Mouse (Mus musculus) forebrain, embryonic 14.5 days (tissue): ENCODE measurements around the gene Cd44. TPM values are rescaled to one million over a fixed set of nuclear protein-coding genes. Genes with fewer than 3 reads are reported as not detected.

Experiments used
- ATAC-seq: fragments of 200-750 bp; cut with Nextera tagmentation; 2 replicates; pipeline ENCODE4 v1.8.0; 2017; ENCODE audit warnings: mild to moderate bottlenecking, moderate library complexity
- DNase-seq: peaks from one replicate; pipeline ENCODE4 v3.0.0-alpha.2; 2015; ENCODE audit warnings: low spot score
- H3K27ac ChIP-seq: fragments of 300-500 bp; sonication (generic); 2 replicates; pipeline ENCODE4 v1.5.1; 2014; ENCODE audit warnings: low read depth, mild to moderate bottlenecking, control low read depth, low read length, moderate library complexity
- H3K27me3 ChIP-seq: fragments of 300-500 bp; sonication (generic); replicated peaks from 2 replicates; pipeline ENCODE4 v1.6.1; 2014; ENCODE audit warnings: low read length, control low read depth, mixed read lengths; ENCODE audit not compliant: control insufficient read depth, insufficient read depth
- H3K36me3 ChIP-seq: fragments of 300-500 bp; sonication (generic); 2 replicates; pipeline ENCODE4 v1.6.1; 2014; ENCODE audit warnings: low read length, control low read depth; ENCODE audit not compliant: control insufficient read depth, insufficient read depth
- H3K4me1 ChIP-seq: fragments of 300-500 bp; sonication (generic); 2 replicates; pipeline ENCODE4 v1.6.1; 2014; ENCODE audit warnings: antibody characterized with exemption, low read length, control low read depth; ENCODE audit not compliant: control insufficient read depth, insufficient read depth
- H3K4me2 ChIP-seq: fragments of 300-500 bp; sonication (generic); 2 replicates; pipeline ENCODE4 v1.6.1; 2014; ENCODE audit warnings: mild to moderate bottlenecking, control low read depth, low read length
- H3K4me3 ChIP-seq: fragments of 300-500 bp; sonication (generic); 2 replicates; pipeline ENCODE4 v1.5.1; 2014; ENCODE audit warnings: low read depth, low read length, control low read depth
- H3K9ac ChIP-seq: fragments of 300-500 bp; sonication (generic); 2 replicates; pipeline ENCODE4 v1.6.1; 2014; ENCODE audit warnings: mild to moderate bottlenecking, low read length, control low read depth, moderate library complexity
- H3K9me3 ChIP-seq: fragments of 300-500 bp; sonication (generic); replicated peaks from 2 replicates; pipeline ENCODE4 v1.6.1; 2016; ENCODE audit warnings: low read length, control low read depth, mixed read lengths; ENCODE audit not compliant: control insufficient read depth
- WGBS: fragments of 180-500 bp; shearing (Covaris S2); extraction: QIAGEN DNeasy Blood & Tissue Kit; methylation state at CpG from one replicate; pipeline ENCODE4 v1.1.7; 2014; 5-methylcytosine and 5-hydroxymethylcytosine counted together
- polyA plus RNA-seq: library from polyadenylated mRNA; unstranded; fragments of >200 nt; fragmentation: Nextera tagmentation; extraction: Ambion mirVana; gene quantifications from 2 replicates; pipeline ENCODE4 v1.2.1, GENCODE M21; 2014

Gene Cd44
- polyA plus RNA-seq, 1 experiment from 2014 or later, result 2.1 TPM

- no peak overlapping the region for H3K9ac ChIP-seq
- 90% methylated on average over 6 of the region's 6 CpGs for WGBS
- DNase-seq, result no peak
- no peaks in the 10 kb centered on the region for H3K4me1 ChIP-seq
- no peak overlapping the region for H3K4me2 ChIP-seq
- H3K4me3 ChIP-seq, result no peak overlapping the region
- H3K36me3 ChIP-seq, result no peaks in the 10 kb centered on the region
- H3K27ac ChIP-seq, result no peak overlapping the region
- ATAC-seq, result no peak
- no peaks in the 10 kb centered on the region for H3K27me3 ChIP-seq
- no peaks in the 10 kb centered on the region for H3K9me3 ChIP-seq
Observed at GRCm38 (mm10) chr2:102858271-102858670, 43.2 kb downstream of the Cd44 start.

- DNase-seq (no peak), ATAC-seq (no peak)
- no peak overlapping the region for H3K4me2 ChIP-seq
- H3K9me3 ChIP-seq, result no peaks in the 10 kb centered on the region
- H3K36me3 ChIP-seq, result no peaks in the 10 kb centered on the region
- no peak overlapping the region for H3K4me3 ChIP-seq
- WGBS, result 92% methylated on average over 3 of the region's 3 CpGs
- H3K27ac ChIP-seq, result no peak overlapping the region
- no peaks in the 10 kb centered on the region for H3K4me1 ChIP-seq
- no peak overlapping the region for H3K9ac ChIP-seq
- H3K27me3 ChIP-seq, result no peaks in the 10 kb centered on the region
Observed at GRCm38 (mm10) chr2:102853297-102853696, 48.2 kb downstream of the Cd44 start.

GRCm38 (mm10) chr2:102851936-102852477 lies 49.5 kb downstream of the Cd44 start:
- Histone ChIP-seq H3K4me2 (no peak overlapping the region), H3K36me3 (no peaks in the 10 kb centered on the region), H3K27ac (no peak overlapping the region), H3K4me3 (no peak overlapping the region), H3K27me3 (no peaks in the 10 kb centered on the region), H3K4me1 (no peaks in the 10 kb centered on the region), H3K9me3 (no peaks in the 10 kb centered on the region), H3K9ac (no peak overlapping the region)
- 87% methylated on average over 4 of the region's 4 CpGs for WGBS
- DNase-seq, result no peak
- no peak for ATAC-seq

GRCm38 (mm10) chr2:102850026-102850425 lies 51.4 kb downstream of the Cd44 start:
- Histone ChIP-seq H3K27ac (no peak overlapping the region), H3K9me3 (no peaks in the 10 kb centered on the region), H3K9ac (no peak overlapping the region), H3K4me2 (no peak overlapping the region), H3K4me1 (no peaks in the 10 kb centered on the region), H3K36me3 (no peaks in the 10 kb centered on the region), H3K4me3 (no peak overlapping the region), H3K27me3 (no peaks in the 10 kb centered on the region)
- no peak for ATAC-seq
- DNase-seq, result no peak

- Histone ChIP-seq H3K9ac (no peak overlapping the region), H3K4me1 (no peaks in the 10 kb centered on the region), H3K27ac (no peak overlapping the region), H3K27me3 (no peaks in the 10 kb centered on the region), H3K4me2 (no peak overlapping the region), H3K4me3 (no peak overlapping the region), H3K9me3 (no peaks in the 10 kb centered on the region), H3K36me3 (no peaks in the 10 kb centered on the region)
- ATAC-seq (no peak), DNase-seq (no peak)
- WGBS, result 95% methylated on average over 5 of the region's 5 CpGs
Observed at GRCm38 (mm10) chr2:102848811-102849433, 52.5 kb downstream of the Cd44 start.

- Histone ChIP-seq H3K4me2 (no peak overlapping the region), H3K4me3 (no peak overlapping the region), H3K9me3 (no peaks in the 10 kb centered on the region), H3K9ac (no peak overlapping the region), H3K27ac (no peak overlapping the region), H3K36me3 (no peaks in the 10 kb centered on the region), H3K4me1 (no peaks in the 10 kb centered on the region), H3K27me3 (no peaks in the 10 kb centered on the region)
- no peak for ATAC-seq
- DNase-seq, result no peak
Observed at GRCm38 (mm10) chr2:102841231-102841630, 60.2 kb downstream of the Cd44 start.

- Histone ChIP-seq H3K4me2 (no peak overlapping the region), H3K4me3 (no peak overlapping the region), H3K36me3 (no peaks in the 10 kb centered on the region), H3K27me3 (no peaks in the 10 kb centered on the region), H3K9ac (no peak overlapping the region), H3K4me1 (no peaks in the 10 kb centered on the region), H3K27ac (no peak overlapping the region), H3K9me3 (no peaks in the 10 kb centered on the region)
- no peak for ATAC-seq
- peak; percentile 17 for DNase-seq
- WGBS, result 81% methylated on average over 7 of the region's 7 CpGs
Observed at GRCm38 (mm10) chr2:102838179-102838578, 63.3 kb downstream of the Cd44 start.

GRCm38 (mm10) chr2:102831547-102831946 lies 69.9 kb downstream of the Cd44 start:
- Histone ChIP-seq H3K9me3 (no peaks in the 10 kb centered on the region), H3K36me3 (no peaks in the 10 kb centered on the region), H3K27me3 (no peaks in the 10 kb centered on the region), H3K4me3 (no peak overlapping the region), H3K9ac (no peak overlapping the region), H3K4me1 (no peaks in the 10 kb centered on the region), H3K27ac (no peak overlapping the region), H3K4me2 (no peak overlapping the region)
- no peak for ATAC-seq
- DNase-seq, result no peak

- Histone ChIP-seq H3K9me3 (no peaks in the 10 kb centered on the region), H3K4me3 (no peak overlapping the region), H3K27me3 (no peaks in the 10 kb centered on the region), H3K9ac (no peak overlapping the region), H3K4me2 (no peak overlapping the region), H3K27ac (no peak overlapping the region), H3K36me3 (no peaks in the 10 kb centered on the region), H3K4me1 (no peaks in the 10 kb centered on the region)
- ATAC-seq (0 out of 2 replicates have a peak, but pooled peaks have one; percentile 52), DNase-seq (no peak)
- WGBS, result 89% methylated on average over 3 of the region's 3 CpGs
Observed at GRCm38 (mm10) chr2:102829201-102829600, 72.3 kb downstream of the Cd44 start.
